Mouse (Mus musculus): ENCODE data around the gene Sox15.

- TF ChIP-seq EP300 (IDR thresholded peaks at IDR 0.05; ENCODE audit: low read depth) (0 out of 2 replicates have a peak, but pooled peaks have one; percentile 13), CTCF (IDR thresholded peaks at IDR 0.05; ENCODE audit: low read depth) (no peak)
These were observed 15.9 kb downstream of the Sox15 start for GRCm38 (mm10) chr11:69670786-69671725.
